Mouse (Mus musculus) gonadal fat pad, adult 2 months (tissue): ENCODE results near the gene Eml1. TPM values are rescaled to one million over a fixed set of nuclear protein-coding genes. Genes with fewer than 3 reads are reported as not detected.

Source experiments
- DNase-seq: peaks from one replicate; pipeline ENCODE4 v3.0.0-alpha.2; 2012; ENCODE audit warnings: low read depth
- polyA plus RNA-seq: library from polyadenylated mRNA; depleted of rRNA; stranded (reverse); fragments of >200 nt; gene quantifications from 2 replicates; pipeline ENCODE4 v1.2.3, GENCODE M21; 2012; rRNA removed

The Eml1 gene
- polyA plus RNA-seq, result 26.0 and 34.7 TPM in 2 replicates

GRCm38 (mm10) chr12:108370596-108371428 is at the start of gene Eml1:
Gene Eml1, plus strand, starts transcription at chr12:108370957.
- DNase-seq, result no peak

GRCm38 (mm10) chr12:108326401-108326800 is 44.4 kb upstream of the Eml1 start:
- DNase-seq, result no peak

- no peak for DNase-seq
Observed at GRCm38 (mm10) chr12:108327889-108328491, 42.8 kb upstream of the Eml1 start.

GRCm38 (mm10) chr12:108333056-108333455 is 37.7 kb upstream of the Eml1 start:
- DNase-seq, result no peak

GRCm38 (mm10) chr12:108333481-108333882 is 37.3 kb upstream of the Eml1 start:
- DNase-seq, result peak; percentile 65

- peak; percentile 84 for DNase-seq
Observed at GRCm38 (mm10) chr12:108333895-108334445, 36.8 kb upstream of the Eml1 start, which contains the start of gene Cyp46a1. Gene Cyp46a1, plus strand, starts transcription at chr12:108334381.

GRCm38 (mm10) chr12:108334529-108334928 is 36.2 kb upstream of the Eml1 start:
- no peak for DNase-seq

GRCm38 (mm10) chr12:108338572-108339190 is 32.1 kb upstream of the Eml1 start:
- DNase-seq, result no peak

- DNase-seq, result no peak
Observed at GRCm38 (mm10) chr12:108348151-108348550, 22.6 kb upstream of the Eml1 start.

- no peak for DNase-seq
Observed at GRCm38 (mm10) chr12:108349026-108349425, 21.7 kb upstream of the Eml1 start.

- no peak for DNase-seq
Observed at GRCm38 (mm10) chr12:108350931-108351330, 19.8 kb upstream of the Eml1 start.

- DNase-seq, result no peak
Observed at GRCm38 (mm10) chr12:108352371-108353136, 18.2 kb upstream of the Eml1 start.

- no peak for DNase-seq
Observed at GRCm38 (mm10) chr12:108354284-108354683, 16.5 kb upstream of the Eml1 start.

- DNase-seq, result peak; percentile 78
Observed at GRCm38 (mm10) chr12:108355271-108355670, 15.5 kb upstream of the Eml1 start.

- no peak for DNase-seq
Observed at GRCm38 (mm10) chr12:108355986-108356385, 14.8 kb upstream of the Eml1 start.

GRCm38 (mm10) chr12:108363796-108364195 is 7.0 kb upstream of the Eml1 start:
- DNase-seq, result no peak

- DNase-seq, result peak; percentile 41
Observed at GRCm38 (mm10) chr12:108365340-108365739, 5.4 kb upstream of the Eml1 start.

GRCm38 (mm10) chr12:108365868-108366267 is 4.9 kb upstream of the Eml1 start:
- no peak for DNase-seq

GRCm38 (mm10) chr12:108367909-108368308 is 2.8 kb upstream of the Eml1 start:
- no peak for DNase-seq

GRCm38 (mm10) chr12:108368921-108369320 is 1.8 kb upstream of the Eml1 start:
- no peak for DNase-seq

- no peak for DNase-seq
Observed at GRCm38 (mm10) chr12:108371429-108371765, 640 bp downstream of the Eml1 start.

GRCm38 (mm10) chr12:108372241-108372640 is 1.5 kb downstream of the Eml1 start:
- no peak for DNase-seq
